Mouse (Mus musculus) spleen, adult 2 months (tissue): ENCODE data around the gene Fhit.

Source experiments
- CTCF ChIP-seq: fragments of 200-500 bp; IDR thresholded peaks from 2 replicates; pipeline ENCODE4 v1.5.1; 2011; ENCODE audit warnings: mild to moderate bottlenecking, inconsistent platforms; ENCODE audit not compliant: insufficient read depth, insufficient read length, insufficient replicate concordance; ENCODE audit errors: extremely low read depth
- POLR2A ChIP-seq: fragments of 200-500 bp; IDR thresholded peaks from 2 replicates; pipeline ENCODE4 v1.6.1; 2011; ENCODE audit warnings: low read depth, low read length, inconsistent platforms

DNA sequence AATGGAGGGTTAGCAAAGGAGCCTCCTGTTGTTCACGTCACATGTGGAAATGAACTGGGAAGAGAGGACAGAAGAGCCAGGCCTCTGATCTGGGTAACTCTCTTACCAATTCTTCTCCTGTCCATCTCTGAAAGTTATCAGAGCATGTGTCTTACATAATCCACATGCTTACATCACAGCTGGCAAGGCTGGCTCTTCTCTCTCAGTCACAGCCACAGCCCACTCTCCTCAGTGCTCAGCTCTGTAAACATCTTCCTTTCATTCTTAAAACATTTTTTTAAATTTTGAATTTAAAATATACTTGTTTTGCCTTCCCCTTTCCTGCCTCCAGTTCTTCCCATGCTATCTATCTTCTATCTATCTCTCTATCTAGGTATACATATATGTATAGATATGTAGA is 1477.5 kb downstream of the Fhit start:
- TF ChIP-seq CTCF, result no peak
- no peak for TF ChIP-seq POLR2A
